Mouse (Mus musculus): ENCODE data around the gene Kif26a. TPM values are rescaled to one million over a fixed set of nuclear protein-coding genes. Genes with fewer than 3 reads are reported as not detected.
A peak's percentile ranks its signal among the peaks of the same experiment; 100 is the strongest.

Kif26a gene
- polyA plus RNA-seq (2015; fragmentation: Nextera tagmentation; extraction: Ambion mirVana), result 2.6 and 3.5 TPM in 2 replicates

DNA sequence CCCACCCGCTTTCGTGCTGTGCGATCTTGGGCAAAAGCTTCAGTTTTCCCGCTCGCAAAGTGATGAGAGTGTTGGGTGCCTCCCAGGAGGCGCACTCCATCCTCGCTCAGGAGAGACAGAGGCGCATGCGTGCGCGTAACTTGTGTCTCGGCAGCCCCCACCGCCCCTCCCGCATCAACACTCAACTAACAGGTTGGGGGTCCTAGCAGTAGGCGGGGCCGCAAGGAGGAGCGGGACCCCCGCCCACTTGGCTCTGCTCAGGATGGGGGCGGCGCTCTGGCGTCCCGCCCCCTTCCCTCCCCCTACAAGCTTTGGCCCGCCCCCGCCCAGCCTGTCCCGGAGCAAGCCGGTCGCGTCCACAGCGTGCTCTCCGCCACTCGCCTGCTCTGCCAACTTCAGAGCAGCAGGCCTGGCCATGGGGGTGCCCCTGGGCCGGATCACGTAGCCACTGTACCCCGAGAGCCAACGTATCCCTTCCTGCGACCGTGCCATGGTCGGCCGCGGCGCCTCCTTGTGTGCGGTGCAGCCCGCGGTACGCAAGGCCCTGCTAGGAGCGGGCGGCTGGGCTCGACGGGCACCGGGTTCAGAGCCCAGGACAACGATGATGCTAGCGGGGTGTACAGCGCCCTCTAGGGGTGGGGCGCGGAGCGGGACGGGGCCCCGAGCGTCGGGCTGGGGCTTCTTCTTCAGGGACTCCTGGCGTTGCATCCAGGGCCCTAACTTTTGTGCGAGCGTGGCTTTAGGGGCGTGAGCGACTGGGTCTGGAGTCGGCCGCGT lies at the start of gene Kif26a:
Gene Kif26a (plus strand): TSS at position 334 of the 777 bp plus-strand sequence.
- under 1% methylated on average over 68 of the region's 68 CpGs for WGBS

GRCm38 (mm10) chr12:112096733-112097117 lies 49.3 kb upstream of the Kif26a start:
- Histone ChIP-seq H3K9me3 (replicated peaks; ENCODE audit: control insufficient read depth, low read length) (no peaks in the 10 kb centered on the region), H3K9ac (ENCODE audit: low read length) (no peak overlapping the region), H3K27ac (ENCODE audit: low read length) (no peak overlapping the region), H3K36me3 (ENCODE audit: control insufficient read depth, insufficient read depth, low read length) (no peaks in the 10 kb centered on the region), H3K27me3 (ENCODE audit: control insufficient read depth, insufficient read depth, low read length) (no peaks in the 10 kb centered on the region), H3K4me3 (replicated peaks; ENCODE audit: low read length) (no peak overlapping the region), H3K4me2 (ENCODE audit: low read depth, low read length) (no peak overlapping the region), H3K4me1 (ENCODE audit: control insufficient read depth, insufficient read depth, low read length) (no peaks in the 10 kb centered on the region)
- 71% methylated on average over 8 of the region's 8 CpGs for WGBS
- ATAC-seq (ENCODE audit: insufficient read depth, low FRiP score), result no peak

More for the DNA sequence above, at the start of gene Kif26a:
- peaks cover 32% of the 10 kb centered on the region for H3K4me1 ChIP-seq (ENCODE audit: control insufficient read depth, insufficient read depth, low read length)
- H3K36me3 ChIP-seq (ENCODE audit: control insufficient read depth, insufficient read depth, low read length), result no peaks in the 10 kb centered on the region
- peak within 1 kb of the TSS; percentile 47 for H3K4me3 ChIP-seq (replicated peaks; ENCODE audit: low read length)
- H3K27me3 ChIP-seq (ENCODE audit: control insufficient read depth, insufficient read depth, low read length), result peaks cover 43% of the 10 kb centered on the region
- H3K4me2 ChIP-seq (ENCODE audit: low read depth, low read length), result peak within 1 kb of the TSS; percentile 67
- peak within 1 kb of the TSS; percentile 61 for H3K9ac ChIP-seq (ENCODE audit: low read length)
- ATAC-seq (ENCODE audit: insufficient read depth, low FRiP score), result peak; percentile 77; the same call in 1 of the 2 replicates
- H3K9me3 ChIP-seq (replicated peaks; ENCODE audit: control insufficient read depth, low read length), result no peaks in the 10 kb centered on the region
- H3K27ac ChIP-seq (ENCODE audit: low read length), result peak within 1 kb of the TSS; percentile 41

- no peak overlapping the region for H3K9ac ChIP-seq (ENCODE audit: low read length)
- ATAC-seq (ENCODE audit: insufficient read depth, low FRiP score), result no peak
- H3K4me1 ChIP-seq (ENCODE audit: control insufficient read depth, insufficient read depth, low read length), result no peaks in the 10 kb centered on the region
- H3K4me3 ChIP-seq (replicated peaks; ENCODE audit: low read length), result no peak overlapping the region
- no peaks in the 10 kb centered on the region for H3K27me3 ChIP-seq (ENCODE audit: control insufficient read depth, insufficient read depth, low read length)
- H3K27ac ChIP-seq (ENCODE audit: low read length), result no peak overlapping the region
- no peaks in the 10 kb centered on the region for H3K36me3 ChIP-seq (ENCODE audit: control insufficient read depth, insufficient read depth, low read length)
- H3K9me3 ChIP-seq (replicated peaks; ENCODE audit: control insufficient read depth, low read length), result no peaks in the 10 kb centered on the region
- WGBS, result 75% methylated on average over 4 of the region's 4 CpGs
- no peak overlapping the region for H3K4me2 ChIP-seq (ENCODE audit: low read depth, low read length)
Observed at GRCm38 (mm10) chr12:112100106-112100505, 45.9 kb upstream of the Kif26a start.

- Histone ChIP-seq H3K9me3 (replicated peaks; ENCODE audit: control insufficient read depth, low read length) (no peaks in the 10 kb centered on the region), H3K4me3 (replicated peaks; ENCODE audit: low read length) (no peak overlapping the region), H3K27ac (ENCODE audit: low read length) (no peak overlapping the region), H3K36me3 (ENCODE audit: control insufficient read depth, insufficient read depth, low read length) (no peaks in the 10 kb centered on the region), H3K27me3 (ENCODE audit: control insufficient read depth, insufficient read depth, low read length) (no peaks in the 10 kb centered on the region), H3K4me2 (ENCODE audit: low read depth, low read length) (no peak overlapping the region), H3K4me1 (ENCODE audit: control insufficient read depth, insufficient read depth, low read length) (no peaks in the 10 kb centered on the region), H3K9ac (ENCODE audit: low read length) (no peak overlapping the region)
- WGBS, result 39% methylated on average over 4 of the region's 4 CpGs
- no peak for ATAC-seq (ENCODE audit: insufficient read depth, low FRiP score)
Observed at GRCm38 (mm10) chr12:112101045-112101444, 45.0 kb upstream of the Kif26a start.

DNA sequence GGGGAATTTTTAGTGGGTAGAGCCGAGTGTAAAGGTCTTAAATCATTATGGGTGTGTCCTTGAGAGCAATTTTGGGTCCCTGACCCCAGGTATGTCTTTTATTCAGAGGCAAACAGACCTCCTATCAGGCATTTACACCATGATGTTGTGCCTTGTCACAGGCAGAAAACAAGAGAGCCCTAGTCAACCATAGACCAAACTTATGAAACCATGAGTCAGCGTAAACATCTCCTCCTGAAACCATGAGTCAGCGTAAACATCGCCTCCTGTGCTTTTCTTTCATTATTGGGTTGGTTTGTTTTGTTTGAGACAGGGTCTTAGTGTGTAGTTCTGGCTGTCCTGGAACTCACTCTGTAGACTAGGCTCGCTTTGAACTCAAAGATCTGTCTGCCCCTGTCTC lies 42.8 kb upstream of the Kif26a start:
- H3K4me1 ChIP-seq (ENCODE audit: control insufficient read depth, insufficient read depth, low read length), result 0 out of 2 replicates have a peak, but pooled peaks cover 3% of the 10 kb centered on the region
- no peak overlapping the region for H3K4me2 ChIP-seq (ENCODE audit: low read depth, low read length)
- no peaks in the 10 kb centered on the region for H3K27me3 ChIP-seq (ENCODE audit: control insufficient read depth, insufficient read depth, low read length)
- H3K4me3 ChIP-seq (replicated peaks; ENCODE audit: low read length), result no peak overlapping the region
- H3K27ac ChIP-seq (ENCODE audit: low read length), result no peak overlapping the region
- WGBS, result 82% methylated on average over 5 of the region's 5 CpGs
- no peak for ATAC-seq (ENCODE audit: insufficient read depth, low FRiP score)
- H3K9me3 ChIP-seq (replicated peaks; ENCODE audit: control insufficient read depth, low read length), result no peaks in the 10 kb centered on the region
- no peaks in the 10 kb centered on the region for H3K36me3 ChIP-seq (ENCODE audit: control insufficient read depth, insufficient read depth, low read length)
- H3K9ac ChIP-seq (ENCODE audit: low read length), result no peak overlapping the region

DNA sequence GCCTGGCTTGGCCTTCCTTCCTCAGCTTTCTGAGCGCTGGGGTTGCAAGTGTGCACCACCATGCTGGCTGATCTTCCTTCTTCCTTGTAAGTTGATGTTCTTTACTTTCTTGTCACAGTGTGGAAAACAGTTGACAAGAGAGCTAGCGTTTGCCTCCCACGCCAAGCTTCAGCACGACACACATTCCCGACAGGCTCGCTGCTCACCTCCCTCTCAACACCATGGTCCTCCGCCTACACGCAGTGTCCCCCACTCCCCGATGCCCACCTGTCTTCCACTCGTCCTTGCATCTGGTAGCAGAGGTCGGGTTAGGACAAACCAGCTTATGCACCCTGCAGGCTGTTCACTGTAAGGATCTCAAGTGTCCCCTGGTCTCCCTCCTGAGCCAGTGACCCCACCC lies 41.1 kb upstream of the Kif26a start:
- H3K4me2 ChIP-seq (ENCODE audit: low read depth, low read length), result no peak overlapping the region
- no peaks in the 10 kb centered on the region for H3K36me3 ChIP-seq (ENCODE audit: control insufficient read depth, insufficient read depth, low read length)
- H3K9ac ChIP-seq (ENCODE audit: low read length), result no peak overlapping the region
- no peaks in the 10 kb centered on the region for H3K9me3 ChIP-seq (replicated peaks; ENCODE audit: control insufficient read depth, low read length)
- H3K27ac ChIP-seq (ENCODE audit: low read length), result no peak overlapping the region
- 89% methylated on average over 11 of the region's 11 CpGs for WGBS
- no peak overlapping the region for H3K4me3 ChIP-seq (replicated peaks; ENCODE audit: low read length)
- H3K27me3 ChIP-seq (ENCODE audit: control insufficient read depth, insufficient read depth, low read length), result no peaks in the 10 kb centered on the region
- ATAC-seq (ENCODE audit: insufficient read depth, low FRiP score), result no peak
- 0 out of 2 replicates have a peak, but pooled peaks cover 3% of the 10 kb centered on the region for H3K4me1 ChIP-seq (ENCODE audit: control insufficient read depth, insufficient read depth, low read length)

DNA sequence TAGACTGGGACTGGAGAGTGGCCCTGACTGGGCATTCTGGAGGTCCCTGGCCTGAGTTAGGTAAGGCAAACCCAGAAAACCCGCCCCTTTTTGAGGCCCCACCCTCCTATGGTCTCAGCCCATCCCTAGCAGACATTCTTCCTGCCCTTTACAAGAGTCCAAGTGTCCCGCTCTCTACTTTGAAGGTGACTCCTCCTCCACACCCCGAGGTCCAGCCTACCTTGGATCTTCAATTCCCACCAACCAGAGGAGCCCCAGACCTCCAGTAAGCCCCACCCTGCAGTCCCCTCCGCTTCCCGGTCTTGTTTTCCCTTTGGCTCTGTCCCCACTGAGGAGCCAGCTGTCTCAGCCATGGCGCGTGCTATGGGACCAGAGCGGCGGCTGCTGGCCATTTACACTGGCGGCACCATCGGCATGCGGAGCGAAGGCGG lies 39.5 kb upstream of the Kif26a start, which contains the start of gene Aspg:
Gene Aspg (plus strand): TSS at position 139 of the 431 bp plus-strand sequence.
- H3K27me3 ChIP-seq (ENCODE audit: control insufficient read depth, insufficient read depth, low read length), result no peaks in the 10 kb centered on the region
- no peak within 1 kb of the TSS for H3K9ac ChIP-seq (ENCODE audit: low read length)
- H3K4me1 ChIP-seq (ENCODE audit: control insufficient read depth, insufficient read depth, low read length), result 0 out of 2 replicates have a peak, but pooled peaks cover 3% of the 10 kb centered on the region
- peak within 1 kb of the TSS; percentile 49 for H3K4me2 ChIP-seq (ENCODE audit: low read depth, low read length)
- no peaks in the 10 kb centered on the region for H3K9me3 ChIP-seq (replicated peaks; ENCODE audit: control insufficient read depth, low read length)
- 2% methylated on average over 14 of the region's 14 CpGs for WGBS
- peak within 1 kb of the TSS; percentile 24 for H3K4me3 ChIP-seq (replicated peaks; ENCODE audit: low read length)
- peak; percentile 72 for ATAC-seq (ENCODE audit: insufficient read depth, low FRiP score)
- no peak within 1 kb of the TSS for H3K27ac ChIP-seq (ENCODE audit: low read length)
- no peaks in the 10 kb centered on the region for H3K36me3 ChIP-seq (ENCODE audit: control insufficient read depth, insufficient read depth, low read length)

DNA sequence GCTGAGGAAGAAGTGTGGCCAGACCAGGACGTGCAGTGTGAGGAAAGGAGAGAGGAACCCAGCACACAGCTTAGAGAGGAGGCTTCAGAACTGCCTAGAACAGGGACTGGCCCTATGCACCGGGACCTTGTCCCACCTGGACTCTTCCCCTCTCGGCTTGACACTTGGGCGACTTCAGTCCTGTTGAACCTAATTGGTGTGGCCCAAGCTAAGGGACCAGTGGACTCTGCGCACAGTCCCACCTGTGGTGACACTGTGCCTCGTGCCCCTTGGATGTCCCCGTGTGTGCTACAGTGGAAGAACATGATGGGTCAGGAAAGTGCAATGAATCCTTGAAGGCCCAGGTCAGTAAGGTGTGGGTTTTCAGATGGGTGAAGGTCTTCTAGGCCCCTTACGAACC lies 38.3 kb upstream of the Kif26a start:
- no peak overlapping the region for H3K4me3 ChIP-seq (replicated peaks; ENCODE audit: low read length)
- H3K9me3 ChIP-seq (replicated peaks; ENCODE audit: control insufficient read depth, low read length), result no peaks in the 10 kb centered on the region
- H3K36me3 ChIP-seq (ENCODE audit: control insufficient read depth, insufficient read depth, low read length), result no peaks in the 10 kb centered on the region
- 0 out of 2 replicates have a peak, but pooled peaks cover 3% of the 10 kb centered on the region for H3K4me1 ChIP-seq (ENCODE audit: control insufficient read depth, insufficient read depth, low read length)
- WGBS, result 84% methylated on average over 8 of the region's 8 CpGs
- no peak overlapping the region for H3K27ac ChIP-seq (ENCODE audit: low read length)
- H3K9ac ChIP-seq (ENCODE audit: low read length), result no peak overlapping the region
- H3K27me3 ChIP-seq (ENCODE audit: control insufficient read depth, insufficient read depth, low read length), result no peaks in the 10 kb centered on the region
- H3K4me2 ChIP-seq (ENCODE audit: low read depth, low read length), result no peak overlapping the region
- ATAC-seq (ENCODE audit: insufficient read depth, low FRiP score), result no peak

DNA sequence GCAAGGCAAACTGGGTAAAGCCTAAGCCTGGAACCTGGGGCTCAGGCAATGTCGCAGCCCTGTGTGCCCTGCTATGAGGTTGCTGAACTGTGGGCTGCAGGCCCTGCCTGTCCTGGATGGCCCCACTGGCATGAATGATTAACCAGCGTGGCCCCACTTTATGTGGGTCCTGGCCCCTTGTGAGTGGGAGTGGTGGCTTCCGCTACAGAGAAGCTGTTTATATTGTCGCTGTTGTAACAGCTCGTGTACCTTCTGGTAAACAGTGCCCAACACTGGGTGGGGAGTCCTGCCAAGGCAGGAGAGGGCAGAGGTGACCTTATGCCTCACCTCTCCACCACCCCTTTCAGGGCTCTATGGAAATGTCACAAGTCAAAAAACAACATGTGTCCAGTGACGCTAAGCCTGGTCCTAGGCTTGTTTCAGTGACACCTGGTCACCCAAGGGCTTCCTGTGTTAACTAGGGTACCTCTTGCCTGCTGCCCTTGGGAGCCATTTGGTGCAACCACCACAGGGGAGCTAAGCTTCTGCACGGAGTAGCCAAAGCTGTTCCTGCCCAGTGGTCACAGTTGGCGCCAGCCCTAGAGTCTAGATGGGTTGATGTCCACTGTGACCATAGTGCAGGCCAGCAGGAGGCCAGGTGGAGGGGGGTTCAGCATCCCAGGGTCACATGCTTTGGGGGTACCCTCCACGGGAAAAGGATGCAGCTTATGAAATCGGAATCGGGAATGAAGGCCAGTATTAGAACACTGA lies 37.1 kb upstream of the Kif26a start:
- 72% methylated on average over 11 of the region's 11 CpGs for WGBS
- no peak overlapping the region for H3K27ac ChIP-seq (ENCODE audit: low read length)
- H3K4me1 ChIP-seq (ENCODE audit: control insufficient read depth, insufficient read depth, low read length), result peaks cover 10% of the 10 kb centered on the region; the same call in 1 of the 2 replicates
- no peaks in the 10 kb centered on the region for H3K9me3 ChIP-seq (replicated peaks; ENCODE audit: control insufficient read depth, low read length)
- H3K4me3 ChIP-seq (replicated peaks; ENCODE audit: low read length), result no peak overlapping the region
- H3K4me2 ChIP-seq (ENCODE audit: low read depth, low read length), result no peak overlapping the region
- no peak overlapping the region for H3K9ac ChIP-seq (ENCODE audit: low read length)
- H3K36me3 ChIP-seq (ENCODE audit: control insufficient read depth, insufficient read depth, low read length), result no peaks in the 10 kb centered on the region
- H3K27me3 ChIP-seq (ENCODE audit: control insufficient read depth, insufficient read depth, low read length), result no peaks in the 10 kb centered on the region
- ATAC-seq (ENCODE audit: insufficient read depth, low FRiP score), result no peak

All from stomach, embryonic 16.5 days (tissue).